Mouse (Mus musculus): ENCODE results near the gene Aoc2. TPM values are rescaled to one million over a fixed set of nuclear protein-coding genes. Genes with fewer than 3 reads are reported as not detected.

Aoc2 gene
- polyA plus RNA-seq, 1 experiment, result 10.6 TPM

GRCm38 (mm10) chr11:101338123-101338760 lies 13.4 kb downstream of the Aoc2 start:
- H3K4me3 ChIP-seq (ENCODE audit: extremely low read depth, insufficient read depth, insufficient read length), result no peak overlapping the region; the same call in 1 of the 2 replicates
- no peak overlapping the region for H3K27ac ChIP-seq (ENCODE audit: insufficient read depth, low read length)
- H3K4me1 ChIP-seq (ENCODE audit: control insufficient read depth, insufficient read depth, insufficient read length), result peaks cover 3% of the 10 kb centered on the region; the same call in 1 of the 2 replicates
- WGBS, result 5% methylated on average over 9 of the region's 9 CpGs
- H3K36me3 ChIP-seq (ENCODE audit: control insufficient read depth, insufficient read depth, low read length), result no peaks in the 10 kb centered on the region
- H3K27me3 ChIP-seq (ENCODE audit: control insufficient read depth, insufficient read depth, low read length), result no peaks in the 10 kb centered on the region
- TF ChIP-seq CTCF (IDR thresholded peaks at IDR 0.05; ENCODE audit: extremely low read depth, insufficient read depth, insufficient read length, insufficient replicate concordance) (no peak), POLR2A (IDR thresholded peaks at IDR 0.05; ENCODE audit: low read depth, low read length) (no peak)
- DNase-seq (ENCODE audit: low read depth in 1 of 2, low spot score in 2 of 2), result no peak

DNA sequence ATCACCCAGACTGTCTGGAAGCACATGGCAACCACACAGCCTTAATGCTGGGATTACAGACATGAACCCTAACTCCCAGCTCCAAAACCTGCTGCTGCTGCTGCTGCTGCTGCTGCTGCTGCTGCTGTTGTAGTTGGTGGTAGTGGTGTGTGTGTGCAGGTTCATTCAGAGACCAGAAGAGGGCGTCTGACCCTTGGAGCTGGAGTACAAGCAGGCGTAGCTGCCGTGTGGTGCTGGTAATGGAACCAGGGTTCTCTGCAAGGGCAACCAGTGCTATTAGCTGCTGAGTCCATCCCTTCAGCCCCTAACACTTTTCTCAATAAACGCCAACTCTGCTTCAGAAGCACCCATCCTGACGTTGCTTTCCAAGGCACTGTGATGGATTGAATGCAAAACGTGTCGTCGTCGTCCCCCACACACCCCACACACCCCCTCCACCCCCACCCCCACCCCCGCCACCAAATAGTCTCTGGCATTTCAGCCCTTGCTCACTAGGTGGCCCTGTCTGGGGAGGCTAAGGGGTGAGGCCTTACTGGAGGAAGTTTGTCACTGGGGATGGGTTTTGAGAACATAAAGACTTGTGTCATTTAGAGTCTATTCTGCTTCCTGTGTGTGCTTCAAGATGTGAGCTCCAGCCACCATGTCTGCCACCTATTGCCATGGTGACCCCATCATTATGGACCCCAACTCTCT lies 22.4 kb downstream of the Aoc2 start:
- H3K27me3 ChIP-seq (ENCODE audit: control insufficient read depth, insufficient read depth, low read length), result no peaks in the 10 kb centered on the region
- no peak for TF ChIP-seq CTCF (IDR thresholded peaks at IDR 0.05; ENCODE audit: extremely low read depth, insufficient read depth, insufficient read length, insufficient replicate concordance)
- H3K4me3 ChIP-seq (ENCODE audit: extremely low read depth, insufficient read depth, insufficient read length), result no peak overlapping the region
- WGBS, result 79% methylated on average over 10 of the region's 10 CpGs
- H3K4me1 ChIP-seq (ENCODE audit: control insufficient read depth, insufficient read depth, insufficient read length), result no peaks in the 10 kb centered on the region
- no peak for DNase-seq (ENCODE audit: low read depth in 1 of 2, low spot score in 2 of 2)
- H3K36me3 ChIP-seq (ENCODE audit: control insufficient read depth, insufficient read depth, low read length), result no peaks in the 10 kb centered on the region
- H3K27ac ChIP-seq (ENCODE audit: insufficient read depth, low read length), result no peak overlapping the region

GRCm38 (mm10) chr11:101348774-101349173 lies 23.9 kb downstream of the Aoc2 start:
- Histone ChIP-seq H3K4me1 (ENCODE audit: control insufficient read depth, insufficient read depth, insufficient read length) (no peaks in the 10 kb centered on the region), H3K27ac (ENCODE audit: insufficient read depth, low read length) (no peak overlapping the region), H3K4me3 (ENCODE audit: extremely low read depth, insufficient read depth, insufficient read length) (no peak overlapping the region), H3K27me3 (ENCODE audit: control insufficient read depth, insufficient read depth, low read length) (no peaks in the 10 kb centered on the region), H3K36me3 (ENCODE audit: control insufficient read depth, insufficient read depth, low read length) (no peaks in the 10 kb centered on the region)
- WGBS, result 83% methylated on average over 7 of the region's 7 CpGs
- no peak for DNase-seq (ENCODE audit: low read depth in 1 of 2, low spot score in 2 of 2)
- TF ChIP-seq CTCF (IDR thresholded peaks at IDR 0.05; ENCODE audit: extremely low read depth, insufficient read depth, insufficient read length, insufficient replicate concordance), result no peak
- no peak for TF ChIP-seq POLR2A (IDR thresholded peaks at IDR 0.05; ENCODE audit: low read depth, low read length)

GRCm38 (mm10) chr11:101349216-101349615 lies 24.4 kb downstream of the Aoc2 start:
- Histone ChIP-seq H3K27me3 (ENCODE audit: control insufficient read depth, insufficient read depth, low read length) (no peaks in the 10 kb centered on the region), H3K4me3 (ENCODE audit: extremely low read depth, insufficient read depth, insufficient read length) (no peak overlapping the region), H3K36me3 (ENCODE audit: control insufficient read depth, insufficient read depth, low read length) (no peaks in the 10 kb centered on the region), H3K27ac (ENCODE audit: insufficient read depth, low read length) (no peak overlapping the region), H3K4me1 (ENCODE audit: control insufficient read depth, insufficient read depth, insufficient read length) (no peaks in the 10 kb centered on the region)
- WGBS, result 81% methylated on average over 3 of the region's 3 CpGs
- TF ChIP-seq CTCF (IDR thresholded peaks at IDR 0.05; ENCODE audit: extremely low read depth, insufficient read depth, insufficient read length, insufficient replicate concordance), result no peak
- TF ChIP-seq POLR2A (IDR thresholded peaks at IDR 0.05; ENCODE audit: low read depth, low read length), result no peak
- DNase-seq (ENCODE audit: low read depth in 1 of 2, low spot score in 2 of 2), result no peak

- WGBS, result 77% methylated on average over 11 of the region's 11 CpGs
- no peaks in the 10 kb centered on the region for H3K4me1 ChIP-seq (ENCODE audit: control insufficient read depth, insufficient read depth, insufficient read length)
- no peak overlapping the region for H3K27ac ChIP-seq (ENCODE audit: insufficient read depth, low read length)
- no peaks in the 10 kb centered on the region for H3K36me3 ChIP-seq (ENCODE audit: control insufficient read depth, insufficient read depth, low read length)
- no peak for DNase-seq (ENCODE audit: low read depth in 1 of 2, low spot score in 2 of 2)
- TF ChIP-seq POLR2A (IDR thresholded peaks at IDR 0.05; ENCODE audit: low read depth, low read length), result no peak
- TF ChIP-seq CTCF (IDR thresholded peaks at IDR 0.05; ENCODE audit: extremely low read depth, insufficient read depth, insufficient read length, insufficient replicate concordance), result no peak
- no peak overlapping the region for H3K4me3 ChIP-seq (ENCODE audit: extremely low read depth, insufficient read depth, insufficient read length)
- H3K27me3 ChIP-seq (ENCODE audit: control insufficient read depth, insufficient read depth, low read length), result no peaks in the 10 kb centered on the region
Observed at GRCm38 (mm10) chr11:101351100-101351720, 26.3 kb downstream of the Aoc2 start.

GRCm38 (mm10) chr11:101351721-101352111 lies 26.9 kb downstream of the Aoc2 start:
- TF ChIP-seq POLR2A (IDR thresholded peaks at IDR 0.05; ENCODE audit: low read depth, low read length), result no peak
- no peak for TF ChIP-seq CTCF (IDR thresholded peaks at IDR 0.05; ENCODE audit: extremely low read depth, insufficient read depth, insufficient read length, insufficient replicate concordance)
- whole genome bisulfite sequencing, result 72% methylated on average over 3 of the region's 3 CpGs
- Histone ChIP-seq H3K4me1 (ENCODE audit: control insufficient read depth, insufficient read depth, insufficient read length) (no peaks in the 10 kb centered on the region), H3K27me3 (ENCODE audit: control insufficient read depth, insufficient read depth, low read length) (no peaks in the 10 kb centered on the region), H3K36me3 (ENCODE audit: control insufficient read depth, insufficient read depth, low read length) (no peaks in the 10 kb centered on the region), H3K4me3 (ENCODE audit: extremely low read depth, insufficient read depth, insufficient read length) (no peak overlapping the region), H3K27ac (ENCODE audit: insufficient read depth, low read length) (no peak overlapping the region)
- DNase-seq (ENCODE audit: low read depth in 1 of 2, low spot score in 2 of 2), result no peak

- H3K27ac ChIP-seq (ENCODE audit: insufficient read depth, low read length), result no peak overlapping the region
- TF ChIP-seq CTCF (IDR thresholded peaks at IDR 0.05; ENCODE audit: extremely low read depth, insufficient read depth, insufficient read length, insufficient replicate concordance) (no peak), POLR2A (IDR thresholded peaks at IDR 0.05; ENCODE audit: low read depth, low read length) (no peak)
- no peak overlapping the region for H3K4me3 ChIP-seq (ENCODE audit: extremely low read depth, insufficient read depth, insufficient read length)
- no peaks in the 10 kb centered on the region for H3K4me1 ChIP-seq (ENCODE audit: control insufficient read depth, insufficient read depth, insufficient read length)
- DNase-seq (ENCODE audit: low read depth in 1 of 2, low spot score in 2 of 2), result no peak
- no peaks in the 10 kb centered on the region for H3K36me3 ChIP-seq (ENCODE audit: control insufficient read depth, insufficient read depth, low read length)
- H3K27me3 ChIP-seq (ENCODE audit: control insufficient read depth, insufficient read depth, low read length), result no peaks in the 10 kb centered on the region
- 90% methylated on average over 12 of the region's 12 CpGs for WGBS
Observed at GRCm38 (mm10) chr11:101353436-101353835, 28.6 kb downstream of the Aoc2 start.

Measured in spleen, adult 2 months (tissue).